Mouse (Mus musculus) liver, embryonic 11.5 days (tissue): ENCODE measurements around the gene Tmem178. TPM values are rescaled to one million over a fixed set of nuclear protein-coding genes. Genes with fewer than 3 reads are reported as not detected.

Source experiments
- ATAC-seq: fragments of 200-750 bp; cut with Nextera tagmentation; replicated peaks from 2 replicates; pipeline ENCODE4 v1.8.0; 2017; ENCODE audit warnings: moderate number of reproducible peaks, mild to moderate bottlenecking, moderate TSS enrichment, moderate library complexity; ENCODE audit not compliant: low FRiP score
- DNase-seq: peaks from one replicate; pipeline ENCODE4 v3.0.0-alpha.2; 2017; ENCODE audit warnings: low spot score
- H3K27ac ChIP-seq: fragments of 300-500 bp; sonication (generic); 2 replicates; pipeline ENCODE4 v1.5.1; 2014; ENCODE audit warnings: mild to moderate bottlenecking, low read depth, low read length, control low read depth
- H3K27me3 ChIP-seq: fragments of 300-500 bp; sonication (generic); replicated peaks from 2 replicates; pipeline ENCODE4 v1.6.1; 2014; ENCODE audit warnings: low read length, mixed read lengths; ENCODE audit not compliant: control insufficient read depth, insufficient read depth
- H3K36me3 ChIP-seq: fragments of 300-500 bp; sonication (generic); 2 replicates; pipeline ENCODE4 v1.6.1; 2014; ENCODE audit warnings: mild to moderate bottlenecking, low read length, moderate library complexity, mixed read lengths; ENCODE audit not compliant: control insufficient read depth, insufficient read depth
- H3K4me1 ChIP-seq: fragments of 300-500 bp; sonication (generic); replicated peaks from 2 replicates; pipeline ENCODE4 v1.6.1; 2014; ENCODE audit warnings: low read length, mixed read lengths; ENCODE audit not compliant: control insufficient read depth, insufficient read depth
- H3K4me2 ChIP-seq: fragments of 300-500 bp; sonication (generic); 2 replicates; pipeline ENCODE4 v1.6.1; 2014; ENCODE audit warnings: mild to moderate bottlenecking, control low read depth, moderate library complexity
- H3K4me3 ChIP-seq: fragments of 300-500 bp; sonication (generic); 2 replicates; pipeline ENCODE4 v1.5.1; 2014; ENCODE audit warnings: low read depth, low read length, control low read depth
- H3K9ac ChIP-seq: fragments of 300-500 bp; sonication (generic); 2 replicates; pipeline ENCODE4 v1.6.1; 2014; ENCODE audit warnings: low read depth, low read length, control low read depth
- H3K9me3 ChIP-seq: fragments of 300-500 bp; sonication (generic); 2 replicates; pipeline ENCODE4 v1.6.1; 2016; ENCODE audit warnings: low read length, inconsistent platforms, mixed read lengths; ENCODE audit not compliant: control insufficient read depth
- WGBS: fragments of 180-500 bp; shearing (Covaris S2); extraction: QIAGEN DNeasy Blood & Tissue Kit; methylation state at CpG from one replicate; pipeline ENCODE4 v1.1.7; 2014; 5-methylcytosine and 5-hydroxymethylcytosine counted together
- polyA plus RNA-seq: library from polyadenylated mRNA; unstranded; fragments of >200 nt; fragmentation: Nextera tagmentation; extraction: Ambion mirVana; gene quantifications from 2 replicates; pipeline ENCODE4 v1.2.1, GENCODE M21; 2014

Tmem178 gene
- polyA plus RNA-seq, 1 experiment from 2014 or later: 1.9 TPM

- Histone ChIP-seq H3K4me2 (no peak overlapping the region), H3K4me3 (no peak overlapping the region), H3K9me3 (no peaks in the 10 kb centered on the region), H3K9ac (no peak overlapping the region), H3K27ac (no peak overlapping the region), H3K36me3 (no peaks in the 10 kb centered on the region), H3K4me1 (no peaks in the 10 kb centered on the region), H3K27me3 (no peaks in the 10 kb centered on the region)
- ATAC-seq (peak; percentile 72), DNase-seq (no peak)
- WGBS: 45% methylated on average over 4 of the region's 4 CpGs
Observed at GRCm38 (mm10) chr17:81015814-81016447, 71.5 kb downstream of the Tmem178 start.

GRCm38 (mm10) chr17:81017132-81017531, 72.7 kb downstream of the Tmem178 start:
- WGBS: 43% methylated on average over 1 of the region's 1 CpGs
- Histone ChIP-seq H3K27ac (no peak overlapping the region), H3K27me3 (no peaks in the 10 kb centered on the region), H3K4me2 (no peak overlapping the region), H3K9ac (no peak overlapping the region), H3K36me3 (no peaks in the 10 kb centered on the region), H3K4me3 (no peak overlapping the region), H3K4me1 (no peaks in the 10 kb centered on the region), H3K9me3 (no peaks in the 10 kb centered on the region)
- ATAC-seq (no peak), DNase-seq (no peak)

GRCm38 (mm10) chr17:81027331-81027730, 82.9 kb downstream of the Tmem178 start:
- no peaks in the 10 kb centered on the region for H3K9me3 ChIP-seq
- ATAC-seq (no peak), DNase-seq (no peak)
- 89% methylated on average over 6 of the region's 6 CpGs for WGBS
- no peak overlapping the region for H3K4me3 ChIP-seq
- no peak overlapping the region for H3K27ac ChIP-seq
- H3K9ac ChIP-seq: no peak overlapping the region
- H3K4me1 ChIP-seq: peaks cover 11% of the 10 kb centered on the region
- no peaks in the 10 kb centered on the region for H3K27me3 ChIP-seq
- H3K4me2 ChIP-seq: no peak overlapping the region
- peaks cover 14% of the 10 kb centered on the region; the same call in 1 of the 2 replicates for H3K36me3 ChIP-seq

- peak overlapping the region; percentile 78 for H3K27ac ChIP-seq
- ATAC-seq: peak; percentile 98
- H3K9ac ChIP-seq: no peak overlapping the region
- H3K4me1 ChIP-seq: peaks cover 22% of the 10 kb centered on the region
- H3K4me3 ChIP-seq: no peak overlapping the region
- peaks cover 11% of the 10 kb centered on the region; the same call in 1 of the 2 replicates for H3K36me3 ChIP-seq
- H3K4me2 ChIP-seq: 0 out of 2 replicates have a peak overlapping the region, but pooled peaks have one; percentile 1
- no peaks in the 10 kb centered on the region for H3K27me3 ChIP-seq
- no peak for DNase-seq
- no peaks in the 10 kb centered on the region for H3K9me3 ChIP-seq
- 56% methylated on average over 3 of the region's 3 CpGs for WGBS
Observed at GRCm38 (mm10) chr17:81031830-81032442, 87.5 kb downstream of the Tmem178 start.

GRCm38 (mm10) chr17:81032957-81033356, 88.5 kb downstream of the Tmem178 start:
- 38% methylated on average over 2 of the region's 2 CpGs for WGBS
- ATAC-seq (0 out of 2 replicates have a peak, but pooled peaks have one; percentile 25), DNase-seq (no peak)
- Histone ChIP-seq H3K27me3 (no peaks in the 10 kb centered on the region), H3K4me1 (peaks cover 22% of the 10 kb centered on the region), H3K9me3 (no peaks in the 10 kb centered on the region), H3K4me2 (no peak overlapping the region), H3K4me3 (no peak overlapping the region), H3K36me3 (peaks cover 10% of the 10 kb centered on the region; the same call in 1 of the 2 replicates), H3K27ac (peak overlapping the region; percentile 21; the same call in 1 of the 2 replicates), H3K9ac (no peak overlapping the region)

- H3K9me3 ChIP-seq: no peaks in the 10 kb centered on the region
- no peak overlapping the region for H3K27ac ChIP-seq
- WGBS: 76% methylated on average over 5 of the region's 5 CpGs
- no peak for DNase-seq
- no peak overlapping the region for H3K9ac ChIP-seq
- no peak overlapping the region for H3K4me2 ChIP-seq
- H3K27me3 ChIP-seq: no peaks in the 10 kb centered on the region
- H3K4me3 ChIP-seq: no peak overlapping the region
- ATAC-seq: no peak
- H3K36me3 ChIP-seq: peaks cover 14% of the 10 kb centered on the region; the same call in 1 of the 2 replicates
- peaks cover 26% of the 10 kb centered on the region for H3K4me1 ChIP-seq
Observed at GRCm38 (mm10) chr17:81035354-81035753, 90.9 kb downstream of the Tmem178 start.

- Histone ChIP-seq H3K36me3 (peaks cover 17% of the 10 kb centered on the region; the same call in 1 of the 2 replicates), H3K4me3 (no peak overlapping the region), H3K4me2 (no peak overlapping the region), H3K27ac (no peak overlapping the region), H3K9ac (no peak overlapping the region), H3K27me3 (no peaks in the 10 kb centered on the region), H3K4me1 (peaks cover 8% of the 10 kb centered on the region), H3K9me3 (no peaks in the 10 kb centered on the region)
- ATAC-seq: peak; percentile 81
- no peak for DNase-seq
- WGBS: 67% methylated on average over 2 of the region's 2 CpGs
Observed at GRCm38 (mm10) chr17:81038707-81039408, 94.4 kb downstream of the Tmem178 start.

- Histone ChIP-seq H3K4me2 (no peak overlapping the region), H3K27me3 (no peaks in the 10 kb centered on the region), H3K27ac (no peak overlapping the region), H3K36me3 (peaks cover 16% of the 10 kb centered on the region; the same call in 1 of the 2 replicates), H3K9me3 (no peaks in the 10 kb centered on the region), H3K9ac (no peak overlapping the region), H3K4me1 (peaks cover 8% of the 10 kb centered on the region), H3K4me3 (no peak overlapping the region)
- 41% methylated on average over 2 of the region's 2 CpGs for WGBS
- DNase-seq (no peak), ATAC-seq (peak; percentile 73)
Observed at GRCm38 (mm10) chr17:81041662-81042061, 97.2 kb downstream of the Tmem178 start.
